Mouse (Mus musculus) cerebellum, adult 11-12 months (tissue): ENCODE measurements at regions not wholly inside any gene's neighbourhood (a gene's known extent, or its start where the extent isn't known, plus 50 kb on each side); places are given as distances from the start of the nearest gene placed in this dataset.
A peak's percentile ranks its signal among the peaks of the same experiment; 100 is the strongest.
"Not testable (repeated sequence)": the region's sequence is repeated elsewhere in the genome, so short reads cannot be mapped to it uniquely, and the experiment has no call there.

ENCODE experiments used
- DNase-seq: peaks from one replicate; pipeline ENCODE4 v3.0.0; 2022

DNA sequence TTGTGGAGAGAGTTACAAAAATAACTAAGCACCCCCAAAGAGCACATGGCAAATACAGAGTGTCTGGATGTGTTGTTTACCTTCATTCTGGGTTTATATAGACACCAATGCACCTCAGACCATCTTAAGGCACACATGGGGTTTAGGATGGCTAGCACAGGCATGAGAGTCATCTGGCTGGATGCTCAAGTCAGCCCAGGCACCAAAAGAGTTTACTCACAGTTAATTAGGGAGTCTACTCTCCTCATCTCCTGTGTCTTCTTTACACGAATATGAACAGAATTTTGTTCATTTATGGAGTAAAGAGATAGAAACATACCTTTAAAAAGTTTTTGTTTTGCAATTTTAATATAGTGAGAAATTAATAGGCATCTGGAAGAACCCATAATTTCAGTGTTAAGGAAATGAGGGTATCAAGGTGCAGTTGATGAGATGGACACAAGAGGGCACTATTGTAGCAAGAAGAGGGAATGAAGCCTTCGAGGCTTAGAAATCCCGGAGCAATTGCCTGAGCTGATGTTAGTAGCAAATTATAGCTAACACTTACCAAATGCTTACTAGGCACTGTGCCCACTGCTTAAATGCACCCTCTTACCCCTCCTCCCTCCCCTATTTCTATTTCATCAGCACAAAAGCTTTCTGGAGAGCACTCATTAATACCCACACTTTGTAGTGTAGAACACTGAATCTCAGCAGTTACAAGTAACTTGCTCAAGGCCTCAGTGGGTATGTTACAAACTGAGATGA, 174.6 kb downstream of the Eepd1 start:
- peak; percentile 2 for DNase-seq

GRCm38 (mm10) chr9:25656534-25656933, 175.2 kb downstream of the Eepd1 start:
- DNase-seq = no peak

DNA sequence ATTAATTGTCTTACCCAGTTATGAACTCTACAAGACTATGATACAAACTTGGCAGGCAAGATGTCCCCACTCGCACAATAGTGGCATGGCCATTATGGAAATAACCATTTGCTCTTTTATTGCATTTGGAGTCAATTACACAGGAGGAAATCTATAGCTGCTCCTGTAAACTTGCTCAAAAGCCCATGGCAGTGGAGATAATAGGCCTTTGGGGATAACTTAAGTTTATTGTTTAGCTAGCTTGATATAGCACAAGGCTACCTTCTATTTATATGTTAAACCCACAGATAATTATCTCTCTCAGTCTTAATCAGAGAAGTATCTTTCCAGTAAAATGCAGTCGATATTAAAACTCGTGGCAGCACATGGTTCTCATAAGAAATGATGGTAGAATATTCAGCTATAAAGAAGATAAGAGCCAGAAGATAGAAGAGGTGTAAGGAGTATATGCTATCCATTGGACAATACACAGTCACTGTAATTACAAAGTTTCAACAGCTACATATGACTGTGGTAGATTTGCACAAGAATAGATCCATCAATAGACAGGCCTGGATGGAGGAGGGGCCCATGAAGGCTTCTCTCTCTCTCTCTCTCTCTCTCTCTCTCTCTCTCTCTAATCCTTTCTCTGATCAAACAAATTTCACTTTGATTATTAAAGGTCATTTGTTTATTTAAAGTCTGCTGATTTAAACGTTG, 202.4 kb downstream of the Eepd1 start:
- no peak for DNase-seq

GRCm38 (mm10) chr9:25693632-25694031, 212.3 kb downstream of the Eepd1 start:
- no peak for DNase-seq

GRCm38 (mm10) chr9:25695018-25695417, 213.7 kb downstream of the Eepd1 start:
- no peak for DNase-seq

GRCm38 (mm10) chr9:25713636-25714035, 232.3 kb downstream of the Eepd1 start:
- DNase-seq = no peak

GRCm38 (mm10) chr9:25744162-25744561, 262.8 kb downstream of the Eepd1 start:
- no peak for DNase-seq

DNA sequence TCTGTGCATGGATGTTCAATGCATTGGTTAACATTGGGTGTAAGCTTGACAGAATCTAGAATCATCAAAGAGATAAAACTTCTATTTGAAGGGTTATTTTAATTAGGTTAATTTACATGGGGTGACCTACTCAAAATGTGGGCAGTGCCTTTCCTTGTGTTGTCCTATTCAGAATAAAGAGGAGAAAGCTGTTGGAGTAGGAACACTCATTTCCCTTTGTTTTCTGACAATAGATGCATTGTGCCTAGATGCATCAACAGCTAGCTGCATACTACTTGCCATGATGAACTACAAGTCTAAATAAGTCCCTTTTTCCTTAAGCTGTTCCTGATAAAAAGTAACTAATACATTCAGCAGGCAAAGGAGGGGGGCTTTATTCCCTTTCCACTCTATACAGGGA, 269.8 kb downstream of the Eepd1 start:
- DNase-seq = no peak

DNA sequence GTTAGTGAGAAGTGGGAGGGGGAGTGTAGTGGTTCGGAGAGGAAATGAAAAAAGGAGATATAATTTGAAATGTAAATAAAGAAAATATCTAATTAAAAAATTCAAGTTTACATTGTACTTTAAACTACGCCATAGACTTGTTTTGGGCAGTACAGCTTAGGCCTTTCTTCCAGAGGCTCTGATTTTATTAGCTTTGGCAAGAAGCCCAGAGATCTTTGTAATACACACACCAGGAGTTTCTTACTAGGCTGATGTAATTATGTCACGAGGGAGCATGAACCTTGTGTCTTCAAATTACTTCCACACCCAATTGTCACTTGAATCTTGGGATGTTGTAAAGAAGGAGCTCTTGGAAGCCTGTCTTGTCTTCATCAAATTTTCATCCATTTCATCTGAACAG, 292.6 kb downstream of the Eepd1 start:
- DNase-seq = no peak

- no peak for DNase-seq
Observed at GRCm38 (mm10) chr9:25782631-25783030, 301.3 kb downstream of the Eepd1 start.

DNA sequence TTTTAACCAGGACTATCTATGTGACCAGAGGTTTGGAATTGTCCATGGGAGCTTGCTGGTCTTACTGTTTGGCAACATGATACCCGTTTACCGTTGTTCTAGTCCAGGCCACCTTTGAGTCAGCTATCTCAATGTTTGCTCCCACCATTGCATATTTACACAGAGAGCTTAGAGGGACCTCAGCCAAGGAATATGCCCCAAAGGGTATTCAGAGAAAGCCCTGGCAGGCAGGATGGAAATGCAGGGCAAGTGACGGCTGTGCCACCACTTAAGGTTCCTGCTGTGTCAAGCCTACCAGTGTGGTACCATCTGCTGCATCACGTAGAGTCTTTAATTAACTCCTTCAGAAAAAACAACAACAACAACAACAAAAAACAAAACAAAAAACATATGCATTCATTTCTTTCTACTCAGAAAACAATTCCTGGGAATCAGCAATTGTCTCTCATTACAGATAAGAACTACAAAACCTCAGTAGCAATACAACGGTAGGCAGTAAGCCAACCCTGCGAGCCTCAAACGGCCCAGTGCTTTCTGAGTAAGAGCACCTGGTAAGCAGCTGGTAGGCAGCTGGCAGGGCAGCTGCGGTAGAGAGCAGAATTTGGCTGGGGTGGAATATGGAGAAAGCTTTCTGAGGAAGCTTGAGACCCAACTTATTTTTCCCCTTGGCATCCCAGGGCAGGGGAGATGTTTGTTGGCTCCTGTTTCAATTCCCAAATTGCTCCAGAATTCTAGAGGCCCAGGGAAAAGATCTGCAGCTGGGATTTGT, 314.0 kb downstream of the Eepd1 start:
- DNase-seq = no peak

DNA sequence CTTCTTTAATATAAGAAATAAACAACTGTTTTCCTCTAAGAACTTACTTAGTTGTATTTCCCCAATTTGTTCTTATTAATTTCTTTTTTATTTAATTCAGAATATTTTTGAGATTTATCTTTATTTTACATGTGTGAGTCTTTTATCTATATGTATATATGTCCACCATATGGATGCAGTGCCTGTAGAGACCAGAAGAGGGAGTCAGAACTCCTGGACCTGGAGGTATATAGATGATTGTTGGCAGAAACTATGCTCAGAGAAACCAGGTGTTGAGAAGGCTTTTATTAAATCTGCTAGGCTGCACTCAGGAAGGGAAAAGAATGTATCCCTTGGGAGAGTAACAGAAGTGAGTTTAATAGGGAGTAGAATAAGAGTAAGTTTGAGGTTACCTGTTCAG, 328.2 kb downstream of the Eepd1 start:
- no peak for DNase-seq

DNA sequence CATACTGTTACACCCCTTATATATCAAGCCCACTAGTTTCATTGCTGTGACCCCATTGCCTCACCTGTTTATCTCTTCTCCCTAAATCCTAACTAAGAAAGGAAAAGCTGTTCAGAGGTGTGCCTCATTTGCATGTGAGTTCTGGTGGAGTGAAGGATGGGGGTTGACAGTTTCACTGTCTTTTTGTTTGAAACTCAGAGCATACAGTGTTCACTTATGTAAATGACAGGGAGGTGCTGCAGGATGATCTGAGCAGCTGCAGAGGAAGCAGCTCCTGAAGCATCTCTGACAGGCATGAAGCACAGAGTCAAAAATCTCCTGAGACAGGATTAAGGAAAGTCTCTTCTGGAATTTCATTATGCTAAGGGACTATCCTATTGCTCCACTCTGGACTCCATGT, 351.9 kb downstream of the Eepd1 start:
- DNase-seq = no peak

GRCm38 (mm10) chr9:25849914-25850313, 368.6 kb downstream of the Eepd1 start:
- not testable (repeated sequence) for DNase-seq

- not testable (repeated sequence) for DNase-seq
Observed at GRCm38 (mm10) chr9:25850608-25851007, 369.3 kb downstream of the Eepd1 start.

- no peak for DNase-seq
Observed at GRCm38 (mm10) chr9:25854545-25854944, 373.2 kb downstream of the Eepd1 start.

DNA sequence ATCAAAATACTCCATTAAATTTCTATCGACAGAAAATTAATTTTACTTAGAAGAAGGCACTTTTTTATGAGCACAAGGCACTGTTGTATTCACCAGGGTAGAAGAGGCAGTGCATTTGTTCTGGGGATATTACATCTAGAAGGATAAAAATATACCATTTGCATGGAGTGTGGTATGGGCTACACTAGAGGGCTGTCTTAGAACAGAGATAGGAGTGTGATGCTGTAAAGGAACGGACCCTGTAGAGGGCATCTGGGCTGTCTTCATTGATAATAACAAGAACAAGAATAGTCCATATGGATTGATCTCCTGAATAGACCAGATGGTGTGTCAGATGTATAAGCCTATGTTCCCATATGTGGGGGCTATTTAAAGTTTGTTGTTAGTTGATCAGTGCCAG, 388.9 kb downstream of the Eepd1 start:
- DNase-seq = no peak

DNA sequence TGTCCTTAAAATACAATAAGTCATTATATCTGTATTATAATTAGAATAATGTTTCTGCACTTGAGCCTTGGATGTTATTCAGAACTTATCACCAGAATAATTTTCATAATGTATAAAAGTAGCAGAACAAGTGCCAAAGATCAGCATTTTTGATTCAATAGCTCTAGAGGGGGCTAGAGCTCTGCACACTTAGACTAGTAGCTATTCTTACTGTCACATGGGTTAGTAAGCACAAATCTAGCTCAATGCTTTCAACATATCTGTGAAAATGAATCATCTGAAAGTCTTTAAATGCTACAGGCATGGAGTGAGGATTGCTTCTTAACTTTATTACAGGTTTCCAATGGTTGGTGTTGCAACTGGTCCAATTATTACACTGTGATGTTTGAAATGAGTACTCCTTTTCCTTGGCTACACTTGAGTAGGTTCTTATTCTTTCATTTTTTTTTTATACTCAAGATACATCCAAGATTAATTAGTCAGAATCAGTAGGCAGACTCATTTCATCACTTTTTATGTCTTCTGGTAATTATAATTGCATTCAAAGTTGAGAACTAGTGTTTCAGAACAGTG, 415.1 kb downstream of the Eepd1 start:
- DNase-seq = no peak
